Mouse (Mus musculus) intestine, embryonic 15.5 days (tissue): Measurements from ENCODE around the gene Hmgb2. TPM values are rescaled to one million over a fixed set of nuclear protein-coding genes. Genes with fewer than 3 reads are reported as not detected.

ENCODE experiments used
- ATAC-seq: fragments of 200-750 bp; cut with Nextera tagmentation; 2 replicates; pipeline ENCODE4 v1.8.0; 2017; ENCODE audit warnings: moderate TSS enrichment, moderate library complexity
- H3K27ac ChIP-seq: fragments of 300-500 bp; sonication (generic); 2 replicates; pipeline ENCODE4 v1.5.1; 2015; ENCODE audit warnings: mild to moderate bottlenecking, inconsistent platforms
- H3K27me3 ChIP-seq: fragments of 300-500 bp; sonication (generic); replicated peaks from 2 replicates; pipeline ENCODE4 v1.6.1; 2015; ENCODE audit warnings: inconsistent platforms
- H3K36me3 ChIP-seq: fragments of 300-500 bp; sonication (generic); 2 replicates; pipeline ENCODE4 v1.6.1; 2015; ENCODE audit warnings: inconsistent platforms
- H3K4me1 ChIP-seq: fragments of 300-500 bp; sonication (generic); replicated peaks from 2 replicates; pipeline ENCODE4 v1.6.1; 2015; ENCODE audit warnings: inconsistent platforms
- H3K4me2 ChIP-seq: fragments of 300-500 bp; sonication (generic); replicated peaks from 2 replicates; pipeline ENCODE4 v1.6.1; 2015; ENCODE audit warnings: mild to moderate bottlenecking, inconsistent platforms
- H3K4me3 ChIP-seq: fragments of 300-500 bp; sonication (generic); replicated peaks from 2 replicates; pipeline ENCODE4 v1.5.1; 2015; ENCODE audit warnings: inconsistent platforms
- H3K9ac ChIP-seq: fragments of 300-500 bp; sonication (generic); 2 replicates; pipeline ENCODE4 v1.6.1; 2015; ENCODE audit warnings: inconsistent platforms
- H3K9me3 ChIP-seq: fragments of 300-500 bp; sonication (generic); 2 replicates; pipeline ENCODE4 v1.6.1; 2016; ENCODE audit warnings: inconsistent platforms
- WGBS: fragments of 180-500 bp; shearing (Covaris S2); methylation state at CpG from one replicate; pipeline ENCODE4 v1.1.7; 2015; 5-methylcytosine and 5-hydroxymethylcytosine counted together
- polyA plus RNA-seq: library from polyadenylated mRNA; unstranded; fragments of >200 nt; fragmentation: Nextera tagmentation; extraction: Ambion mirVana; gene quantifications from 2 replicates; pipeline ENCODE4 v1.2.1, GENCODE M21; 2015

Gene Hmgb2
- polyA plus RNA-seq, 1 experiment from 2014 or later, result 387 TPM

DNA sequence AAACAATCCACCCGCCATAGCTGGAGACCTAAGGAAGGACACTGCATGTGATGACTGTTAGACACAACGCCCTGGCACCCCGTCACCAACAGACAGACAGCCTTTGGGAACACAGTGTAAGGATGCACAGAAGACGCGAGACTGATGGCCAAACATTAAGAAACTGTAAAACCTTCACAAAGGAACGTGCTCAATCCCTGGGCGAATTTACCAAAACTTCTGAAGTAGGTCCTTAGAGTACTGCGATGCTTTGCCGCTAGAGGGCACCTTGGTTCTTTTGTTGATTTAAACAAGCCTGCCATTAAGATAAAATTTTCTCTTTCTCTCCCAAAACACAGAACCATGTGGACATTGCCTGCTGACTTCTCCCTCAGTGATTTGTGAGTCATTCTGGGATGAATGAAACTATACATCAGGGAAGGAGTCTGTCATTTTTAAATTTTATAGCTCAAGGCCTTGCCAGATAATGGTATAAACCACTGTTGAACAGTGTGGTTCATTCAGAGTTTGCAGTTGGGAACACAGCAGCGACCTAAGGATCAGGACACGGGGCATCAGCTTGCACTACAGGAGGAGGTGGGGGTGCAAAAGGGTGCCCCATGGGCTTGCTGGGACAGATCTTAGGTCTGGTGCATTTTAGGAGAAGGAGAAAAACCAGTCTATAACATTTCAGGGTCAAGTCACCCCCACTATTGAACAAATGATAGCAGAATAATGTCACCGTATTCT, 28.6 kb downstream of the Hmgb2 start:
- H3K4me2 ChIP-seq, result no peak overlapping the region
- no peaks in the 10 kb centered on the region for H3K4me1 ChIP-seq
- H3K27me3 ChIP-seq, result no peaks in the 10 kb centered on the region
- no peak overlapping the region for H3K4me3 ChIP-seq
- H3K27ac ChIP-seq, result no peak overlapping the region
- H3K36me3 ChIP-seq, result peaks cover 10% of the 10 kb centered on the region
- peak; percentile 47 for ATAC-seq
- no peak overlapping the region for H3K9ac ChIP-seq
- H3K9me3 ChIP-seq, result no peaks in the 10 kb centered on the region
- WGBS, result 50% methylated on average over 12 of the region's 12 CpGs

- 87% methylated on average over 11 of the region's 11 CpGs for WGBS
- no peak overlapping the region for H3K9ac ChIP-seq
- H3K4me3 ChIP-seq, result no peak overlapping the region
- peaks cover 5% of the 10 kb centered on the region; the same call in 1 of the 2 replicates for H3K36me3 ChIP-seq
- H3K4me1 ChIP-seq, result no peaks in the 10 kb centered on the region
- no peaks in the 10 kb centered on the region for H3K27me3 ChIP-seq
- H3K4me2 ChIP-seq, result no peak overlapping the region
- H3K27ac ChIP-seq, result no peak overlapping the region
- no peaks in the 10 kb centered on the region for H3K9me3 ChIP-seq
- ATAC-seq, result no peak
Measured at GRCm38 (mm10) chr8:57540951-57541350, 29.2 kb downstream of the Hmgb2 start.

- Histone ChIP-seq H3K27ac (no peak overlapping the region), H3K9ac (no peak overlapping the region), H3K4me1 (no peaks in the 10 kb centered on the region), H3K4me3 (no peak overlapping the region), H3K4me2 (no peak overlapping the region), H3K36me3 (peaks cover under 1% of the 10 kb centered on the region; the same call in 1 of the 2 replicates), H3K9me3 (no peaks in the 10 kb centered on the region), H3K27me3 (no peaks in the 10 kb centered on the region)
- 82% methylated on average over 9 of the region's 9 CpGs for WGBS
- no peak for ATAC-seq
Measured at GRCm38 (mm10) chr8:57541405-57541804, 29.7 kb downstream of the Hmgb2 start.

- no peaks in the 10 kb centered on the region for H3K4me1 ChIP-seq
- no peaks in the 10 kb centered on the region for H3K9me3 ChIP-seq
- H3K27me3 ChIP-seq, result no peaks in the 10 kb centered on the region
- H3K36me3 ChIP-seq, result no peaks in the 10 kb centered on the region
- ATAC-seq, result no peak
- no peak overlapping the region for H3K9ac ChIP-seq
- WGBS, result 87% methylated on average over 3 of the region's 3 CpGs
- H3K4me3 ChIP-seq, result no peak overlapping the region
- H3K4me2 ChIP-seq, result no peak overlapping the region
- H3K27ac ChIP-seq, result no peak overlapping the region
Measured at GRCm38 (mm10) chr8:57546401-57546800, 34.7 kb downstream of the Hmgb2 start.

DNA sequence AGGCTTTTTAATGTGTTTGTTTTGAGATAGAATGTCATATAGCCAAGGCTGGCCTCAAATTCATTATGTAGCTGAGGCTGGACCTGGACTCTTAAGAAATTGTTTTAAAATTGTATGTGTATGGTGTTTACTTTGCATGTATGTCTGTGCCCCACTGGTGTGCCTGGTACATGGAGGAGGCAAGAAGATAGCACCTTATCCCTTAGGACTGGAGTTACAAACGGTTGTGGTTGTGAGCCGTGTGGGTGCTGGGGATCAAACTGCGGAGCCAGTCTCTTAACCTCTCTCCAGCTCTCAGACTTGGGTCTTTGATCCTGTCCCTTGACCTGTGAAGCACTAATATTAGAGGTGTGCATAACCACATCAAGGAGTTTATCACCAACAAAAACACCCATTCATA, 35.1 kb downstream of the Hmgb2 start:
- Histone ChIP-seq H3K4me1 (no peaks in the 10 kb centered on the region), H3K36me3 (no peaks in the 10 kb centered on the region), H3K4me2 (no peak overlapping the region), H3K9me3 (no peaks in the 10 kb centered on the region), H3K27ac (no peak overlapping the region), H3K4me3 (no peak overlapping the region), H3K27me3 (no peaks in the 10 kb centered on the region), H3K9ac (no peak overlapping the region)
- no peak for ATAC-seq
- WGBS, result 91% methylated on average over 3 of the region's 3 CpGs

DNA sequence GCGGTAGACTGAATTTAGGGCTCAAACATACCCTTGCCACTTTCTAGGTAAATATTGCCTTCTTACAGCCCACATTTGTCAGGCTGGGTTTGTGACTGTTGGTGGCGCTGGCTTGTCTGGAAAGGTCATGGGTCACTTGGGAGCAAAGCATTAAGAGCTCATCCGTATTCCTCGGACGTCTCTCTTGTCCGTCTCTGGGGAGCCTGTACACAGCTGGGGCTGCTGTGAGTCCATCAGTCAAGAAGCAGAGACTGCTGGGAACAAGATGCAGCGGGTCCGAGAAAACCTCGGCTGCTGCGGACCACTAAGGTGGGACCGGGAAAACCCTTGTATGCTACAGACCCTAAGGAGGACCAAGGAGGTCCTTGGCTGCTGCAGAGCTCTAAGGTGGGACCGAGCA, 35.9 kb downstream of the Hmgb2 start:
- ATAC-seq, result no peak
- WGBS, result 53% methylated on average over 12 of the region's 12 CpGs
- no peak overlapping the region for H3K9ac ChIP-seq

DNA sequence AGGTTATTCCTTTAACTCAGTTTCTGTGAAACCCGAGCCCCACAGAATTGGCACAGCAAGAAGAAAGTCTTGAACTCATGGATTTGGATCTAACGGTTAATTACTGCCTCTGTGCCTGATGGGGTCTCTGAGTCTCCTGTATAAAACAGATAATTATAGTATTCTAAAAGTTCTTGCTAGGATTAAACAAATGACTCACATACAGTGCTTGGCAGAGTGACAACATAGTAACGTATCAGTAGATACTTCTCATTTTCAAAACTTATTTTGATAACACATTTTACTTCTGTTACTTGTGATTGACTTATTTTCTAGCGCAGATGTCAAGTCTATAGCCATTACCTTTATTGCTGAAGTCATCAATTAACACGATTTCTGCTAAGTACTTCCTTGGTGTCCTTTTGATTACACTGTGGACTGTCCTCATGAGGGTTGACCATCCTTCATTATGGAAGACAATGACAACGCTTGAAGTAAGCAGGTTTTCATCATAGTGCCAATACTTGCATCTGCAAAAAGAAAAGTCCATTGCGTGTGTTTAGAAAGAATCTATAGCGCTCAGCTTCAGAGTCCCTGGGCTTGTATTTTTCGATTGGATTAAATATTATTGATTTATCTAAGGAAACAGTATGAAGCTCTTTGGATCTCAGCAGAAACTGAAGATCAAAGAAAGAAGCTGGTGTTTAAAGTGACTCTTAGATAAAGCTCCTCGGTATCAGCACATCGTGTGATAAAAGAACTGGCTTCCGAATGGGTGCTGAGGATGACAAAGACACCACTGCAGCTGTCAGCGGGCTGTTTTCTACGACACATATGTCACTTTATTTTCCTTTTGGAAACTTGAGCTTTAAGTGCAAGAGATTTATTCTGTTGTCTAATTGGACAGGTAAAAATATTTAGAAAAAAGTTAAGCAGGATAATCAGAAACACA, 40.7 kb downstream of the Hmgb2 start:
- no peak overlapping the region for H3K4me3 ChIP-seq
- 82% methylated on average over 14 of the region's 14 CpGs for WGBS
- H3K36me3 ChIP-seq, result no peaks in the 10 kb centered on the region
- H3K9ac ChIP-seq, result no peak overlapping the region
- no peaks in the 10 kb centered on the region for H3K4me1 ChIP-seq
- no peaks in the 10 kb centered on the region for H3K27me3 ChIP-seq
- no peak overlapping the region for H3K4me2 ChIP-seq
- H3K9me3 ChIP-seq, result no peaks in the 10 kb centered on the region
- no peak for ATAC-seq
- H3K27ac ChIP-seq, result no peak overlapping the region

More for the DNA sequence above, 35.9 kb downstream of the Hmgb2 start:
- no peak overlapping the region for H3K4me3 ChIP-seq
- H3K4me1 ChIP-seq, result no peaks in the 10 kb centered on the region
- no peak overlapping the region for H3K27ac ChIP-seq
- H3K36me3 ChIP-seq, result no peaks in the 10 kb centered on the region
- no peak overlapping the region for H3K4me2 ChIP-seq
- H3K9me3 ChIP-seq, result no peaks in the 10 kb centered on the region
- H3K27me3 ChIP-seq, result no peaks in the 10 kb centered on the region

- 87% methylated on average over 9 of the region's 9 CpGs for WGBS
Measured at GRCm38 (mm10) chr8:57560926-57561325, 49.2 kb downstream of the Hmgb2 start.

DNA sequence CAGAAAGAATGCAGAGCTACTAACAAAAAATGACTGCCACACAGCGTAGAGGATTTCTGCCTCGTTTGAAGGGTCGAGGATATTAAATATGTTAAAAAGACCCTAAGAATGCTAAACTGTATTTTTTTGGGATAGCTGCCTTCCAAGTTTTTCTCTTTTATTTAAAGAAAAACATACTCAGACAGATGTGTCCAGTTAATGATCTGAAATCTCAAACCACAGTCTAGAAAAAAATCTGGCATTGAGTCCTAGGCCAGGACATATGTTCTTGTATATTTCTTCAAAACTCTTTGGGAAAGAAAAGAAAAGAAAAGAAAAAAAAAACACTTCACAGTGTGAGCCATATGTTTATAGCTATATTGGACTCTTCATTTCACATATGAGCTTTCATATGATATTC, 51.0 kb downstream of the Hmgb2 start:
- Histone ChIP-seq H3K4me2 (no peak overlapping the region), H3K4me1 (no peaks in the 10 kb centered on the region), H3K27ac (no peak overlapping the region), H3K27me3 (no peaks in the 10 kb centered on the region), H3K9ac (no peak overlapping the region), H3K36me3 (no peaks in the 10 kb centered on the region), H3K9me3 (no peaks in the 10 kb centered on the region), H3K4me3 (no peak overlapping the region)
- ATAC-seq, result no peak
- WGBS, result 74% methylated on average over 3 of the region's 3 CpGs

More at GRCm38 (mm10) chr8:57560926-57561325, 49.2 kb downstream of the Hmgb2 start:
- H3K4me2 ChIP-seq, result no peak overlapping the region
- H3K36me3 ChIP-seq, result no peaks in the 10 kb centered on the region
- H3K4me3 ChIP-seq, result no peak overlapping the region
- no peaks in the 10 kb centered on the region for H3K27me3 ChIP-seq
- no peak overlapping the region for H3K9ac ChIP-seq
- ATAC-seq, result no peak
- H3K27ac ChIP-seq, result no peak overlapping the region
- no peaks in the 10 kb centered on the region for H3K4me1 ChIP-seq
- no peaks in the 10 kb centered on the region for H3K9me3 ChIP-seq

DNA sequence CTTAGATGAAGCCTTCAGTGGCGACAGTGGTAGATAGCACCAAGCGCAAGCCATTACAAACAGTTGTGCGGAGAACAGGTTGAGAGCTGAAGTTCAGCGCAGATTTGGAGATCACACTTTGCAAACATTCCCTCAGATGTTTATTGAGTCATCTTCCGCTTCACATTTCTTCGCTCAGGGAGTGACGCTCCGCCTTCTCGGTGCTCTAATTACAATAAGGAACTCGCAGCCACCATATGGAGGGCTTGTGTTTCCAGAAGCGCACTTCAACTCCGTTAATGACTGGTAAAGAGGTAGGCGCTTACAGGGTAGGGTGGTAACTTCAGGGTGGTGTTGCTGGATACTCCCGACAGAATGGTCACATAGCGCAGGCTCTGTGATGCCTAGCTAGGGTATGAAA, 52.0 kb downstream of the Hmgb2 start:
- no peaks in the 10 kb centered on the region for H3K4me1 ChIP-seq
- no peaks in the 10 kb centered on the region for H3K9me3 ChIP-seq
- no peaks in the 10 kb centered on the region for H3K27me3 ChIP-seq
- no peak overlapping the region for H3K4me3 ChIP-seq
- no peaks in the 10 kb centered on the region for H3K36me3 ChIP-seq
- no peak overlapping the region for H3K27ac ChIP-seq
- no peak for ATAC-seq
- H3K9ac ChIP-seq, result no peak overlapping the region
- H3K4me2 ChIP-seq, result no peak overlapping the region
- WGBS, result 77% methylated on average over 15 of the region's 15 CpGs

- Histone ChIP-seq H3K27me3 (no peaks in the 10 kb centered on the region), H3K36me3 (no peaks in the 10 kb centered on the region), H3K27ac (no peak overlapping the region), H3K9me3 (no peaks in the 10 kb centered on the region), H3K4me1 (no peaks in the 10 kb centered on the region), H3K9ac (no peak overlapping the region), H3K4me2 (no peak overlapping the region), H3K4me3 (no peak overlapping the region)
- no peak for ATAC-seq
- 81% methylated on average over 6 of the region's 6 CpGs for WGBS
Measured at GRCm38 (mm10) chr8:57565039-57565438, 53.3 kb downstream of the Hmgb2 start.
